Mouse (Mus musculus): ENCODE measurements around the gene Erbin.

GRCm38 (mm10) chr13:103893065-103893464 is 27.2 kb downstream of the Erbin start:
- no peak for TF ChIP-seq CTCF (IDR thresholded peaks at IDR 0.05; ENCODE audit: borderline replicate concordance, insufficient read depth, low read length)
- TF ChIP-seq POLR2A (IDR thresholded peaks at IDR 0.05; ENCODE audit: low read depth, low read length) = no peak

Measured in embryonic fibroblast, embryonic 13.5 days (primary cell).